Mouse (Mus musculus) ES-Bruce4 (cell line): ENCODE measurements around the gene Gm28043. TPM values are rescaled to one million over a fixed set of nuclear protein-coding genes. Genes with fewer than 3 reads are reported as not detected.

Experiments used
- H3K27ac ChIP-seq: 2 replicates; pipeline ENCODE4 v1.5.1; 2012; ENCODE audit warnings: low read length, inconsistent platforms; ENCODE audit not compliant: insufficient read depth
- H3K27me3 ChIP-seq: 2 replicates; pipeline ENCODE4 v1.6.1; 2012; ENCODE audit warnings: mild to moderate bottlenecking, low read length, inconsistent platforms; ENCODE audit not compliant: control insufficient read depth, poor library complexity, insufficient read depth, severe bottlenecking
- H3K36me3 ChIP-seq: 2 replicates; pipeline ENCODE4 v1.6.1; 2012; ENCODE audit warnings: inconsistent platforms, mild to moderate bottlenecking, low read length, moderate library complexity; ENCODE audit not compliant: control insufficient read depth, poor library complexity, insufficient read depth, severe bottlenecking
- H3K4me1 ChIP-seq: one replicate; pipeline ENCODE4 v1.8.1; 2011; ENCODE audit warnings: low read length; ENCODE audit not compliant: control insufficient read depth, insufficient read depth
- H3K4me3 ChIP-seq: 2 replicates; pipeline ENCODE4 v1.5.1; 2011; ENCODE audit warnings: low read depth, mild to moderate bottlenecking, low read length
- H3K9ac ChIP-seq: 2 replicates; pipeline ENCODE4 v1.6.1; 2012; ENCODE audit warnings: low read depth, mild to moderate bottlenecking, inconsistent platforms; ENCODE audit not compliant: poor library complexity, severe bottlenecking
- H3K9me3 ChIP-seq: replicated peaks from 2 replicates; pipeline ENCODE4 v1.6.1; 2012; ENCODE audit warnings: mild to moderate bottlenecking, low read length, inconsistent platforms; ENCODE audit not compliant: control insufficient read depth, poor library complexity, insufficient read depth, severe bottlenecking
- CTCF ChIP-seq: IDR thresholded peaks from one replicate; pipeline ENCODE4 v1.8.1; 2011; ENCODE audit warnings: low read depth, low read length
- EP300 ChIP-seq: IDR thresholded peaks from 2 replicates; pipeline ENCODE4 v1.6.1; 2011; ENCODE audit warnings: low read depth, low read length; ENCODE audit not compliant: insufficient read depth
- POLR2A ChIP-seq: IDR thresholded peaks from one replicate; pipeline ENCODE4 v1.8.1; 2011; ENCODE audit warnings: low read length; ENCODE audit not compliant: insufficient read depth
- polyA plus RNA-seq: library from polyadenylated mRNA; stranded (reverse); fragments of >200 nt; gene quantifications from 2 replicates; pipeline ENCODE4 v1.2.4, GENCODE M21; 2011; ENCODE audit warnings: low read depth; ENCODE audit not compliant: missing spikeins, insufficient read depth, insufficient read length

Gm28043 gene
- polyA plus RNA-seq, 1 experiment: 4.8 TPM

DNA sequence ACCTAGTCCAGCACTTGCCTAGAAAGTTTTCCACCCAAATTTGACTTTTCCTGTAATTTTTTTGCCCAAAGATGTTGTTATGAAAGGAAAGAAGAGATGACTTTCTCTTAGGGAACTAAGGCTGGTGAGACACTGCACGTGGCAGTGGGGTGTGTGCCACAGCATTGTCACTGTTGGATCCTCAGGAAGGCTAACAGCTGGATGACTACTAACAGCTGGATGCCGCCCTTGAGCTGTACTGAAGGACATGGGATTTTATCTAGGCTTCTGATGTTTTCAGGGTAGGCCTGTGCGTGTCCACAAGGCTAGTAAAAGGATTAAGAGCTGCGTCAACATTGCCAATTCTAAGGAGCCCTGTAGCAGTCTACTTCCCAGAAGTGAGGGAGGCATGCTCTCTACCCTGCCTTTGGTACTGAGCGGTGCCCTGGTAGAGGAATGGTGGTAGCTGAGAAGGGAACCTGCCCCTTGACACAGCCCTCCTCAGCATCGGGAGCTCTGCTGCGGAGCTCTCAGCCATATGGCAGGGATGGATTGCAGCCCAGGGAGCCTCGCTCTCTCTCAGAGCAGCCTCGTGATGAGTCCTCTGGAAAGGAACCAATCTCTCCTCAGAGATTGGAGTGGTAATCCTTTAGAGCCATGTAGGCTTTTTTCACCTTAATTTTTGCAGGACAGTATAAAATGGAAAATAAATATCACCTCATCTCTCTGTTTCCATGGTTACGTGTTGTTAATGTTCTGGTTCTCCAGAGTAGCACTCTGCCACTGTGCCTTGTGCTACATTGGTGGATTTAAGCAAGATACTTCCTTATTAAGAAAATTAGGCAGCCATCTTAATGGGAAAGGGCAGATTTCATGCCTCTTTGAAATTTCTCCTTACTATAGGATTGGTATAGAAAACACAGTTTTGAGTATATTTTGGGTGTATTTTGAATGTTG is 53.6 kb downstream of the Gm28043 start:
- no peaks in the 10 kb centered on the region for H3K27me3 ChIP-seq
- no peak overlapping the region for H3K9ac ChIP-seq
- H3K9me3 ChIP-seq: no peaks in the 10 kb centered on the region
- peaks cover 20% of the 10 kb centered on the region for H3K36me3 ChIP-seq
- H3K4me3 ChIP-seq: no peak overlapping the region; the same call in 1 of the 2 replicates
- H3K4me1 ChIP-seq: no peaks in the 10 kb centered on the region
- TF ChIP-seq CTCF (no peak), EP300 (no peak), POLR2A (no peak)
- no peak overlapping the region for H3K27ac ChIP-seq

DNA sequence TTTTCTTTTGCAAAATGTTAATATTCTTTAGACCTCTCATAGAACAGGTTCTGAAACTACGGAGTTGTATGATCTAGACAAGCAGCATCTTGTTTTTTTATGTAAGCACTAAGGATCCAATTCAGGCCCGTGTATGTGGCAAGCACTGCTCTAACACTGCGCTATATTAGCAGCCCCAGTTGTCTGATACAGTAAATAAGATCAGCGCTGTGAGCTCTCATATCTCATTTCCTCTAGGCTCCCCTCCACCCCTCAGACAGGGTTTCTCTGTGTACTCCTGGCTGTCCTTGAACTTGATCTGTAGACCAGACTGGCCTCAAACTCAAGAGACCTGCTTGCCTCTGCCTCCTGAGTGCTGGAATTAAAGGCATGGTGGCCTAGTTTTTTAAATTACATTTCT is 54.4 kb downstream of the Gm28043 start:
- H3K4me1 ChIP-seq: no peaks in the 10 kb centered on the region
- no peaks in the 10 kb centered on the region for H3K9me3 ChIP-seq
- peaks cover 21% of the 10 kb centered on the region for H3K36me3 ChIP-seq
- no peak overlapping the region for H3K9ac ChIP-seq
- no peak overlapping the region for H3K27ac ChIP-seq
- H3K4me3 ChIP-seq: no peak overlapping the region
- TF ChIP-seq CTCF (no peak), POLR2A (no peak), EP300 (no peak)
- no peaks in the 10 kb centered on the region for H3K27me3 ChIP-seq

DNA sequence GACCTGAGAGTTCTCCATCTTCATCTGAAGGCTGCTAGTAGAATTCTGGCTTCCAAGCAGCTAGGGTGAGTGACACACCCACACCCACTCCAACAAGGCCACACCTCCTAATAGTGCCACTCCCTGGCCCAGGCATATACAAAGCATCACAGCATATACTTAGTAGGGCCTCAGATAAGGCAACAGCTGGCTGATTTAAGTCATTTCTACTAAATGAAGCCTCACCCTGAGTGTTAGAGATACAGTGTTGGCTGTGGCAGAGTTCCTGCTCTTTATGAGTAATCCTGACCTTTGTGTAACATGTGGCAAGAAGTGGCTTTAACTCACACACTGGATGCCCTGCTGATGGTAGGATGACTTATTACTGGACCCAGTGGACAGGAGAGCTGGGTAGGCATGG is 55.3 kb downstream of the Gm28043 start:
- H3K27me3 ChIP-seq: no peaks in the 10 kb centered on the region
- H3K36me3 ChIP-seq: peaks cover 20% of the 10 kb centered on the region
- TF ChIP-seq CTCF (no peak), EP300 (no peak), POLR2A (no peak)
- no peak overlapping the region for H3K27ac ChIP-seq
- H3K4me1 ChIP-seq: no peaks in the 10 kb centered on the region
- H3K9me3 ChIP-seq: no peaks in the 10 kb centered on the region
- no peak overlapping the region for H3K4me3 ChIP-seq
- no peak overlapping the region for H3K9ac ChIP-seq

DNA sequence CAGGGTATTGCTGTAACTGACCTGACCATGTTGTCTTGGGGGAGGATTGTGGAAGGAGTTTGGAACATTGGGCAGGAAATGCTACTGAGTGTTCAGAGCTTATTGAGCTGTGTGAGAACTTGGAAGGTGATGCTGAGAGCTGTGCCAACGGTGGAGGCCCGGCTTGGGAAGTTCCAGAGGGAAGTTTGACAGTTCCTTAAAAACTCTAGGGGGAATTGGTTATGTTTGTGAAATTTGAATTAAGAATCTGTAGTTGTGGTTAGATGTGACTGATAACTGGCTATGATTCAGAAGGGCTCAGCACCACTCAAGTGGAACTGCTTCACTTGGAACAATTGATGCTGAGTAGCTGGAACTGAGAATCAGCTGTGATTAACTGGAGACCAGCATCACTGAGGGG is 56.3 kb downstream of the Gm28043 start:
- H3K27me3 ChIP-seq: no peaks in the 10 kb centered on the region
- H3K27ac ChIP-seq: no peak overlapping the region
- no peaks in the 10 kb centered on the region for H3K9me3 ChIP-seq
- H3K4me3 ChIP-seq: no peak overlapping the region
- H3K36me3 ChIP-seq: peaks cover 31% of the 10 kb centered on the region
- no peak overlapping the region for H3K9ac ChIP-seq
- no peak for TF ChIP-seq POLR2A
- no peak for TF ChIP-seq CTCF
- no peak for TF ChIP-seq EP300
- H3K4me1 ChIP-seq: no peaks in the 10 kb centered on the region

DNA sequence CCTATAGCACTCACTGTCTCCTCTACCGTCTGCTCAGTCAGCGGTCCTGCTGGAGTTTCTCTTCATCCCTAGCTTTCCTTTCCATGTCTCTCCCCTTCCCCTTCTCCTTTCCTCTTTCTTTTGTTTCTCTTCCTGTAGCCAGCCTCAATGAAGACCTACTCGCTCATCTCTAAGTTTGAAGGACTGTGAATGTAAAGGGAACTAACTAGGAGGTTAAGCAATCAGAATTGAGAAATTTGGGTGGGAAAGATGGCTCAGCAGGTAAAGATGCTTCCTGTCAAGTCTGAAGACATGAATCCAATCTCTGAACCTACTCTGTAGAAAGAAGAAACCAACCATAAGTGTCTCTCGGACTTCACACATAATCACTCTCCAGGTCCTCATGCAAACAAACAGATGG is 58.6 kb downstream of the Gm28043 start:
- no peaks in the 10 kb centered on the region for H3K27me3 ChIP-seq
- TF ChIP-seq CTCF (no peak), EP300 (no peak), POLR2A (no peak)
- peaks cover 1% of the 10 kb centered on the region for H3K4me1 ChIP-seq
- H3K27ac ChIP-seq: no peak overlapping the region
- no peaks in the 10 kb centered on the region for H3K9me3 ChIP-seq
- H3K9ac ChIP-seq: no peak overlapping the region
- peaks cover 45% of the 10 kb centered on the region for H3K36me3 ChIP-seq
- H3K4me3 ChIP-seq: no peak overlapping the region

DNA sequence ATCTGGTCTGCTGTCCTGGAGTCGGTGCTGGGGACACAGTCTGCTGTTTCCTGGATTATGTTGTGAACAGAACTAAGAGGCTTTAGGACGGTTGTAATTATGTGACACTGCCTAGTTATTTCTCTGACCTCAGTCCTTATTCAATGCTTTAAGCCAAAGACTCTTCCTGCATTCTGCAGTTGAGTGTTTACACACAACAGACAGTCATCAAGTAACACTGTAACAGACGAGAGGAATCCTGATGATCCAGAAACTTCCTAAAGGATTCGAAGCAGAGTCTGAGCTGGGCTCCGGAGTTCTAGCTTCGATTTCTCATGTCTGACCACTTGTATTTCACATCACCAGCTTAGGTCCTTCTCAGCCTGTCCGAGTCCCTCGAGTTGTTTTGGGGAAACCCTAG is 63.9 kb downstream of the Gm28043 start:
- 0 out of 2 replicates have a peak overlapping the region, but pooled peaks have one; percentile 41 for H3K27ac ChIP-seq
- no peak overlapping the region for H3K9ac ChIP-seq
- H3K36me3 ChIP-seq: peaks cover 60% of the 10 kb centered on the region
- no peaks in the 10 kb centered on the region for H3K27me3 ChIP-seq
- TF ChIP-seq CTCF (no peak), EP300 (no peak), POLR2A (no peak)
- H3K9me3 ChIP-seq: no peaks in the 10 kb centered on the region
- no peak overlapping the region for H3K4me3 ChIP-seq
- H3K4me1 ChIP-seq: peaks cover 3% of the 10 kb centered on the region
